Mouse (Mus musculus) neural tube, embryonic 12.5 days (tissue): Measurements from ENCODE around the gene Gm36864. TPM values are rescaled to one million over a fixed set of nuclear protein-coding genes. Genes with fewer than 3 reads are reported as not detected.

ENCODE experiments used
- ATAC-seq: fragments of 200-750 bp; cut with Nextera tagmentation; 2 replicates; pipeline ENCODE4 v1.8.0; 2017; ENCODE audit warnings: low read depth, mild to moderate bottlenecking, moderate TSS enrichment, moderate library complexity; ENCODE audit not compliant: low FRiP score
- H3K27ac ChIP-seq: fragments of 300-500 bp; sonication (generic); 2 replicates; pipeline ENCODE4 v1.5.1; 2016
- H3K27me3 ChIP-seq: fragments of 300-500 bp; sonication (generic); replicated peaks from 2 replicates; pipeline ENCODE4 v1.6.1; 2016; ENCODE audit warnings: mild to moderate bottlenecking
- H3K36me3 ChIP-seq: fragments of 300-500 bp; sonication (generic); 2 replicates; pipeline ENCODE4 v1.6.1; 2016; ENCODE audit warnings: mild to moderate bottlenecking
- H3K4me1 ChIP-seq: fragments of 300-500 bp; sonication (generic); 2 replicates; pipeline ENCODE4 v1.6.1; 2016
- H3K4me2 ChIP-seq: fragments of 300-500 bp; sonication (generic); replicated peaks from 2 replicates; pipeline ENCODE4 v1.6.1; 2016; ENCODE audit warnings: mild to moderate bottlenecking
- H3K4me3 ChIP-seq: fragments of 300-500 bp; sonication (generic); 2 replicates; pipeline ENCODE4 v1.5.1; 2016
- H3K9ac ChIP-seq: fragments of 300-500 bp; sonication (generic); 2 replicates; pipeline ENCODE4 v1.6.1; 2016; ENCODE audit warnings: mild to moderate bottlenecking
- H3K9me3 ChIP-seq: fragments of 300-500 bp; sonication (generic); 2 replicates; pipeline ENCODE4 v1.6.1; 2016; ENCODE audit warnings: mild to moderate bottlenecking
- whole genome bisulfite sequencing: fragments of 180-500 bp; shearing (Covaris S2); methylation state at CpG from one replicate; pipeline ENCODE4 v1.1.7; 2016; 5-methylcytosine and 5-hydroxymethylcytosine counted together
- polyA plus RNA-seq: library from polyadenylated mRNA; unstranded; fragments of >200 nt; fragmentation: Nextera tagmentation; extraction: Ambion mirVana; gene quantifications from 2 replicates; pipeline ENCODE4 v1.2.1, GENCODE M21; 2016

The Gm36864 gene
- polyA plus RNA-seq, 1 experiment from 2014 or later, result not detected

DNA sequence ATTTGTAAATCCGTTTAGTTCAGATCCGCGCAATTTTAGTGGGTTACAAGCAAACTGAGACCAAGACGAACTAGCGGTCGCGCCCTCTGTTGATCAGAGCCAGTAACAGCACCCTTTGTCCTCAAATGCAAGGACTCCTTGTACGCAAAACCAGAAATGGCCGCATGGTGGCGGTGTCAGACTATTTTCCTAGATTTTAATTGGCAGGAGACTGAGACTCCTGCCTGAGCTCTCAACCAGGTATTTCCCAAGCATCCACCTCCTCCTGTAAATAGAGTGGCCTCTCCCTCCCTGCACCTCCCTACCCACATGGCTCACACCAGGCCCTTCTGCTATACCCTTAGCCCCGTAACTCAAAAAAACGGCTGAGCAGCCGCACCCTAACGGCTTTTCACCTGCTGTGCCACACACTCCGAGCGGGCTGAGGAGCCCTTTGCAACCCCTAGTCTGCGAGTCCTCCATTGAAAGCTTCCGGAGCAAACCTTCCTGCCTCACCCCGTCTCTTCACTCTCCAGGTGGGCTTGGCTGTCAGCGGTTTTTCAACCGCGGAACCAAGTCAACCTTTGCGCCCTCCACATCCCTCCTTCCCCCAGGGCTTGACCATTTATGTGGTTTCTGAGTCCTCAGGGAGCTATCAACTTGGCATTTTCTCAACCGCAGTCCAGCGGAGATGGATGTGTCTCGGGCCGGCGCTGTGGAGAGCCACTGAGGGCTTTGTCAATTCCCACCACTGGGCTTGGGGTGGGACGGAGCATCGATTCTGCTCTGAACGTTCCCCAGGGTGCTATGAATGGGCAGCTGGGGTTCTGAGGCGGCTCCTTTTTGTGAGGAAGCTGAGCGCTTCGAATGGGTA is 27.0 kb downstream of the Gm36864 start:
- WGBS, result 1% methylated on average over 34 of the region's 34 CpGs
- ATAC-seq, result peak; percentile 80
- peaks cover 6% of the 10 kb centered on the region for H3K4me1 ChIP-seq
- H3K9ac ChIP-seq, result peak overlapping the region; percentile 35; the same call in 1 of the 2 replicates
- no peaks in the 10 kb centered on the region for H3K36me3 ChIP-seq
- peak overlapping the region; percentile 16; the same call in 1 of the 2 replicates for H3K4me3 ChIP-seq
- H3K27me3 ChIP-seq, result peaks cover 11% of the 10 kb centered on the region; the same call in 1 of the 2 replicates
- H3K27ac ChIP-seq, result no peak overlapping the region
- peak overlapping the region; percentile 57 for H3K4me2 ChIP-seq
- no peaks in the 10 kb centered on the region for H3K9me3 ChIP-seq

DNA sequence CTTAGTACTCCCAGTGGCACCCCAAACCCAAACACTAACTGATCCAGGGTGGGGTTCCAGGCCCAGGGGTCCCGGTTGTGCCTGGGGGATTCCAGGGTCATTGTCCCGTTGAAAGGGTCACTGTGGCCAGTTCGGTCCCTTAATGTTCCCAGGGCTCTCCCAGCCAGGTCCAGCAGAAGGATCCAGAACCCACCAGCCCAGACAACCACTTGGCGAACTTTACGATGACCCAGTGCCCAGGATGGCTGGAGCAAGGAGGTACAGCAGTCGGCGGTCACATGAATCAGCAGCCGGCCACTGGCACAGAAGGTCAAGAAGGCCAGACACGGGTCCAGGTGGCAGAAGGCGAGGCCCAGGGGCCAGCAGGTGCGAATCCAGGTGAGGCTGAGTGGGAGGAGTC is 32.1 kb downstream of the Gm36864 start:
- H3K4me3 ChIP-seq, result no peak overlapping the region
- peaks cover 21% of the 10 kb centered on the region for H3K27me3 ChIP-seq
- no peaks in the 10 kb centered on the region for H3K9me3 ChIP-seq
- H3K9ac ChIP-seq, result no peak overlapping the region
- no peak overlapping the region for H3K27ac ChIP-seq
- no peak overlapping the region for H3K4me2 ChIP-seq
- peaks cover 4% of the 10 kb centered on the region for H3K4me1 ChIP-seq
- 82% methylated on average over 11 of the region's 11 CpGs for WGBS
- ATAC-seq, result no peak
- H3K36me3 ChIP-seq, result no peaks in the 10 kb centered on the region

GRCm38 (mm10) chr7:44269397-44269796 is 33.4 kb downstream of the Gm36864 start:
- no peak for ATAC-seq
- Histone ChIP-seq H3K4me1 (no peaks in the 10 kb centered on the region), H3K9ac (no peak overlapping the region), H3K4me3 (no peak overlapping the region), H3K4me2 (no peak overlapping the region), H3K36me3 (no peaks in the 10 kb centered on the region), H3K27ac (no peak overlapping the region), H3K27me3 (peaks cover 25% of the 10 kb centered on the region), H3K9me3 (no peaks in the 10 kb centered on the region)
- 85% methylated on average over 2 of the region's 2 CpGs for WGBS

DNA sequence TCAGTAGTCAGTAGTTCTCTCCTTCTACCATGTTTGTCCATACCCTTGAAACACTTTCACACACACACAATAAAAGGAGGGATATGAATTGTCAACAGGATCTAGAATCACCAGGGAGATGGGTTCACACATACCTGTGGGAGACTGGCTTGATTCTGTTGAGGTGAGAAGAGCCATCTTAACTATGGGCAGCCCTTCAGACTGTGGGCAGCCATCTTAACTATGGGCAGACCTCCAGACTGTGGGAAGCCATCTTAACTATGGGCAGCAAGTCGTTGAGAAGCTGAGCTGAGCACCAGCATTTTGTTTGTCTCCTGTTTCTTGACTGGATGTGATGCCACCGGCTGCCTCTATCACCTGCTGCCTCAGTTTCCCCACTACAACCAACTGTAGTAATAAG is 35.3 kb downstream of the Gm36864 start:
- WGBS, result 71% methylated on average over 2 of the region's 2 CpGs
- ATAC-seq, result no peak
- no peaks in the 10 kb centered on the region for H3K4me1 ChIP-seq
- peaks cover 32% of the 10 kb centered on the region for H3K27me3 ChIP-seq
- no peak overlapping the region for H3K9ac ChIP-seq
- H3K36me3 ChIP-seq, result no peaks in the 10 kb centered on the region
- no peak overlapping the region for H3K4me2 ChIP-seq
- H3K27ac ChIP-seq, result no peak overlapping the region
- no peak overlapping the region for H3K4me3 ChIP-seq
- no peaks in the 10 kb centered on the region for H3K9me3 ChIP-seq

- WGBS, result 85% methylated on average over 7 of the region's 7 CpGs
- Histone ChIP-seq H3K9ac (no peak overlapping the region), H3K4me3 (no peak overlapping the region), H3K27me3 (peaks cover 30% of the 10 kb centered on the region), H3K9me3 (no peaks in the 10 kb centered on the region), H3K4me1 (no peaks in the 10 kb centered on the region), H3K36me3 (no peaks in the 10 kb centered on the region), H3K4me2 (no peak overlapping the region), H3K27ac (no peak overlapping the region)
- ATAC-seq, result no peak
These were observed 36.6 kb downstream of the Gm36864 start for GRCm38 (mm10) chr7:44272546-44272945.

- Histone ChIP-seq H3K4me3 (no peak overlapping the region), H3K4me2 (no peak overlapping the region), H3K9me3 (no peaks in the 10 kb centered on the region), H3K27ac (no peak overlapping the region), H3K4me1 (no peaks in the 10 kb centered on the region), H3K36me3 (no peaks in the 10 kb centered on the region), H3K27me3 (peaks cover 25% of the 10 kb centered on the region), H3K9ac (no peak overlapping the region)
- WGBS, result 56% methylated on average over 7 of the region's 7 CpGs
- no peak for ATAC-seq
These were observed 37.5 kb downstream of the Gm36864 start for GRCm38 (mm10) chr7:44273446-44273845.

- no peak overlapping the region for H3K4me3 ChIP-seq
- H3K4me1 ChIP-seq, result no peaks in the 10 kb centered on the region
- no peaks in the 10 kb centered on the region for H3K9me3 ChIP-seq
- no peak overlapping the region for H3K4me2 ChIP-seq
- H3K27me3 ChIP-seq, result peaks cover 19% of the 10 kb centered on the region
- H3K27ac ChIP-seq, result no peak overlapping the region
- no peak overlapping the region for H3K9ac ChIP-seq
- 33% methylated on average over 11 of the region's 11 CpGs for WGBS
- H3K36me3 ChIP-seq, result no peaks in the 10 kb centered on the region
- ATAC-seq, result no peak
These were observed 38.1 kb downstream of the Gm36864 start for GRCm38 (mm10) chr7:44274096-44274495.

DNA sequence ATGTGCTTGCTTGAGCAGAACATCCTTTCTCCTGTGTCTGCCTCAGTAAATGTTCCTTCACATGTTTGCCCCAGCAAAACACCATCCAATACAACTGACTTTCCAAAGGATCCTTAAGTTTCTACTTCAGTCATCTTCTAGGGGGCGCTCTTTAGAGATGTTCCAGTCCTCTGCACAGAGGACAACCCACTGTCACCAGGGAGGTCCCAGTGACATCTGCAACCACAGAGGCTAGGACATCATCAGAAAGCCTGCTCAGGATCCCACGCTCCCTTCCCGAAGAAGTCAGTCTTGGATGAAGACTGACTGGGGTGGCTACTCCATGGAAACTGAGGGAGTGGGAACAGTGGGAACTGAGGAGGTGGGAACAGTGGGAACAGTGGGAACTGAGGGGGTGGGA is 39.6 kb downstream of the Gm36864 start:
- Histone ChIP-seq H3K4me1 (no peaks in the 10 kb centered on the region), H3K9me3 (no peaks in the 10 kb centered on the region), H3K9ac (no peak overlapping the region), H3K4me3 (no peak overlapping the region), H3K27ac (no peak overlapping the region), H3K4me2 (no peak overlapping the region), H3K36me3 (no peaks in the 10 kb centered on the region), H3K27me3 (peaks cover 18% of the 10 kb centered on the region)
- WGBS, result 80% methylated on average over 3 of the region's 3 CpGs
- no peak for ATAC-seq

DNA sequence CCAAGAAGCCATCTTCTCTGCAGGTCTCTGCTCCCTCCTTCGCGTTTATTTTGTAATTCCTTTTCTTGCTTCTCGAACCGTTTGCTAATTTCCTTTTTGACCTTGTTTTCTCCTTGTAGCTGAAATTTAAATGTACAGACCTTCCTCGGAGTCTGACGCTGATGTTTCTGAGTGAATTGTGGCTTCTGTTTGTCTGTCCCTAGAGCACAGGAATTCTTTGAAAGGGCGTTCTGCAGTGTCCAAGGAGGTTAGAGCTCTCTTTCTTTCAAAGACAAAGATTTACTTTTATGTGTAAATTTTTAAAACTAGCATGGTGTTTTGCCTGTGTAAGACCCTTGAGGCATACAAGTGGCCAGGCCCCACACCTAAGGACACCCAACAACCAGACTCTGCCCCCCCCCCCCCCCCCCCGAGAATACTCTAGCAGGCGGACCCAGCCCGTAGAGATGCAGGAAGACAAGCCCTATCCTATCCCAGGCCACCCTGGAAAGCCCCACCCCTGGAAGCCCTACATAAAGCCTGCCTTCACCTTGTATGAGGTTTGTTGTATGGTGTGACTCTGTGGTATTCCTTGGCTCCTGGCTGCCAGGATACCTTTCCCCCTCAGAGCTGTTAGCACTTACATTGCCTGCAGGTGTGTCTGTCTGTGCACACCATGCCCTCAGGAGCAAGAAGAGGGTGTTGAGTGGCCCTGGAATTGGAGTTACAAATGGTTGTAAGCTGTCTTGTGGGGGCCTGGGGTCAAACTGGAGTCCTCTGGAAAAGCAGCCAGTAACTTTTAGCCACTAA is 40.7 kb downstream of the Gm36864 start:
- H3K9me3 ChIP-seq, result no peaks in the 10 kb centered on the region
- WGBS, result 66% methylated on average over 10 of the region's 10 CpGs
- H3K4me1 ChIP-seq, result no peaks in the 10 kb centered on the region
- H3K36me3 ChIP-seq, result no peaks in the 10 kb centered on the region
- no peak overlapping the region for H3K4me2 ChIP-seq
- peaks cover 18% of the 10 kb centered on the region for H3K27me3 ChIP-seq
- ATAC-seq, result no peak
- H3K9ac ChIP-seq, result no peak overlapping the region
- H3K4me3 ChIP-seq, result no peak overlapping the region
- H3K27ac ChIP-seq, result no peak overlapping the region

DNA sequence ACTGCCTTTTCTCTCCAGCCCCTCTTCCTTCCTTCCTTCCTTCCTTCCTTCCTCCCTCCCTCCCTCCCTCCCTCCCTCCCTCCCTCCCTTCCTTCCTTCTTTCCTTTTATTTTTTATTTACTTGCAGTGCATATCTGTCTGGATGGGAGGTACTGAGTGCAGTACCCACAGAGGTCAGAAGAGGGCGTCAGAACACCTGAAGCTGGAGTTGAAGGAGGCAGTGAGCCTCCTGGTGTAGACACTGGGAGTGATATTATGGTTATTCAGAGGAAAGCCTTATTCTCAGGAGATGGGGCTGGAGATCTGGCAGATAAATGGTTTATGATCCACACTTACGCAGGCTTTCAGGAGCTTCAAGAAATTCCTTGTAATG is 41.3 kb downstream of the Gm36864 start:
- Histone ChIP-seq H3K36me3 (no peaks in the 10 kb centered on the region), H3K4me2 (no peak overlapping the region), H3K27me3 (peaks cover 18% of the 10 kb centered on the region), H3K27ac (no peak overlapping the region), H3K4me1 (no peaks in the 10 kb centered on the region), H3K9me3 (no peaks in the 10 kb centered on the region), H3K9ac (no peak overlapping the region), H3K4me3 (no peak overlapping the region)
- 44% methylated on average over 2 of the region's 2 CpGs for WGBS
- no peak for ATAC-seq

GRCm38 (mm10) chr7:44280959-44281358 is 45.0 kb downstream of the Gm36864 start:
- H3K27me3 ChIP-seq, result peaks cover 3% of the 10 kb centered on the region; the same call in 1 of the 2 replicates
- no peak for ATAC-seq
- no peak overlapping the region for H3K4me3 ChIP-seq
- no peaks in the 10 kb centered on the region for H3K36me3 ChIP-seq
- no peaks in the 10 kb centered on the region for H3K9me3 ChIP-seq
- no peak overlapping the region for H3K27ac ChIP-seq
- H3K4me1 ChIP-seq, result no peaks in the 10 kb centered on the region
- WGBS, result 74% methylated on average over 1 of the region's 1 CpGs
- no peak overlapping the region for H3K4me2 ChIP-seq
- H3K9ac ChIP-seq, result no peak overlapping the region

DNA sequence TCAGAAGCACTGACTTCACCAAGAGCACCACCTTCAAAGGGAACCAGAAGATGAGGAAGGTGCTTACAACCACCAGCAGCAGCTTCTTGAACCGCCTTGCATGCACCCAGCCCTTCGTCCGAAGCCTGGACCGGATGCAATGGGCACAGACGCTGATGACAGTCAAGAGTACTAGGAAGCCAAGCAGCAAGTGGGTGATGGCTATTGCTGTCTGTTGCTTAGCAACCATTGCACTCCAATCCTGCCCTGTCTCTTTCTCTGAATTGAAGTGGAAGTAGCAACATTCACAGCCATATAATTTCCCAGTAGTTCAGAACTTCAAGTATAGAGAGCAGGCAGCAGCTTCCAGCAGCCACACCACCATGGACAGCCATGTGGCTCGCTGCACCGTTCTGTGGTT is 45.6 kb downstream of the Gm36864 start:
- Histone ChIP-seq H3K9ac (no peak overlapping the region), H3K36me3 (no peaks in the 10 kb centered on the region), H3K4me2 (no peak overlapping the region), H3K9me3 (no peaks in the 10 kb centered on the region), H3K4me1 (no peaks in the 10 kb centered on the region), H3K27ac (no peak overlapping the region), H3K27me3 (no peaks in the 10 kb centered on the region), H3K4me3 (no peak overlapping the region)
- WGBS, result 79% methylated on average over 7 of the region's 7 CpGs
- no peak for ATAC-seq
